ENCODE assay signal across 9 mouse cellular contexts in the genomic region with DNA sequence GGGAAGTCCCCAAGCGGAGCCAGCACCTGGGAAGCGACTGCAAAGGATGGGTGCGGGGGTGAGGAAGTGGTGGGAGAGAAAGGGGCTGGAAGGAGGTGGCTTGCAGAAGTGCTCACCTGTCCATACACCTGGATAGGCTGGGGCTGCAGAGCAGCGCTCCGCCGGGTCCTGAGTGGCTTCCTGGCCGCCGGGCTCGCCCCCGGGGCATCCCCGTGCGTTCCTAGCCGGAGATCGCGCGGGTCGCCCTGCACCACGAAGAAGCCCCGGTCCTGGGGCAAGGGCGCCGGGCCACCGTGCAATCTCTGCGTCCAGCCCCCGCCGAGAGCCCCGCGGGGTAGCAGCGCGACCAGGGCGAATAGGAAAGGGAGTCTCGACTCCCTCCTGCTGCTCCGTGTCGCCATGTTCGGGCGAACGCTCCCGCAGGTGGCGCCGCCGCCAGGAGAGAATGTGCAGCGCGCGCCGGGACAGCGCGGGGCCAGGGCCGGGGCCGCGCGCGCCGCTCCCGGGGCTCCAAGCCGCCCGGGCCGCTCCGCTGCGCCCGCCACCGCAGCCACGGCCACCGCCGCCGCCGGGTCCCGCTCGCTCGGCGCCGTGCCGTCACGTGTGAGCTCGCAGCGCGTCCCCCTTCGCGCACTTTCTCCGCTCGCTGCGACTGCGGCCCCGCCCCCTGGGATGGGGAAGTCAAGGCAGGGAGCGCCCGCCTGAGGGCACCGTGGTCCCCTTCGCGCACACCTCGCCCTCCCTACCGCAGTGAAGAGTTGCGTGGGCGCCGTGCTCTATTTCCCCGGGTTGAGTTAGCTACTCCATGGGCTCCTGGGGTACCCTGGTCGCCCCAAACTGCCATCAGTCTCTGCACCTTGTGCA. TPM values are rescaled to one million over a fixed set of nuclear protein-coding genes. Genes with fewer than 3 reads are reported as not detected.
DNase-seq lines count a peak whose midpoint lies in the region; ATAC-seq and TF ChIP-seq lines count a peak whose summit lies in the region.
"Had no signal": no experiment of that assay in that cellular context is flagged by ENCODE, and none has a peak within 500 bp of the region (broad histone marks: within the 10 kb centered on the region; RNA-seq: fewer than 3 reads in every experiment).

Gene Sorl1 (minus strand): TSS at position 585 of the 864 bp plus-strand sequence.

- DNase-seq in CD4-positive, CD25-positive, alpha-beta regulatory T cell, adult 2 months (ENCODE audit: low read depth, low spot score): peak; percentile 80
- DNase-seq in cerebellum, adult 11 months: peak; percentile 79
- DNase-seq in heart, postnatal 10 days: peak; percentile 81 to 83
- peak; percentile 68 to 88 for DNase-seq in kidney, postnatal 36 days
- DNase-seq in liver, postnatal 0 days: peak; percentile 66
- DNase-seq in thymus, postnatal 0 days (ENCODE audit: low spot score): peak; percentile 68

- H3K9ac ChIP-seq in forebrain, embryonic 15.5 days (replicated peaks): peak within 1 kb of the TSS; percentile 90
- peak within 1 kb of the TSS; percentile 74 for H3K9ac ChIP-seq in liver, postnatal 0 days (replicated peaks)
- peak within 1 kb of the TSS; percentile 95 for H3K9ac ChIP-seq in neural tube, embryonic 14.5 days (replicated peaks; ENCODE audit: low read depth, low read length)

- no peak for TF ChIP-seq EP300 in liver, postnatal 0 days (IDR thresholded peaks at IDR 0.05; ENCODE audit: low read depth)

- TF ChIP-seq CTCF in liver, postnatal 0 days (IDR thresholded peaks at IDR 0.05; ENCODE audit: low read depth): peak; percentile 39

- H3K4me3 ChIP-seq in forebrain, embryonic 15.5 days: peak within 1 kb of the TSS; percentile 81
- peak within 1 kb of the TSS; percentile 65 for H3K4me3 ChIP-seq in liver, postnatal 0 days (ENCODE audit: low read depth, low read length)
- peak within 1 kb of the TSS; percentile 90 for H3K4me3 ChIP-seq in neural tube, embryonic 14.5 days (ENCODE audit: low read depth, low read length)

- intact Hi-C loops in heart, postnatal 10 days (cut with DNase I): loop anchor here (5.0 kb wide), 2 partner anchors 118 to 122 kb away; no protein-coding TSS in a partner anchor

- no peaks in the 10 kb centered on the region for H3K9me3 ChIP-seq in forebrain, embryonic 15.5 days
- no peaks in the 10 kb centered on the region for H3K9me3 ChIP-seq in liver, postnatal 0 days (ENCODE audit: low read length)
- no peaks in the 10 kb centered on the region for H3K9me3 ChIP-seq in neural tube, embryonic 14.5 days (ENCODE audit: control insufficient read depth, low read length)

- no peaks in the 10 kb centered on the region for H3K36me3 ChIP-seq in forebrain, embryonic 15.5 days
- H3K36me3 ChIP-seq in liver, postnatal 0 days (replicated peaks; ENCODE audit: insufficient read depth, low read length): no peaks in the 10 kb centered on the region
- no peaks in the 10 kb centered on the region for H3K36me3 ChIP-seq in neural tube, embryonic 14.5 days (ENCODE audit: control insufficient read depth, insufficient read depth, low read length)

- peak within 1 kb of the TSS; percentile 77 for H3K27ac ChIP-seq in forebrain, embryonic 15.5 days (replicated peaks)
- H3K27ac ChIP-seq in liver, postnatal 0 days (ENCODE audit: low read depth): peak within 1 kb of the TSS; percentile 64
- H3K27ac ChIP-seq in neural tube, embryonic 14.5 days (ENCODE audit: low read depth, low read length): peak within 1 kb of the TSS; percentile 80

- peak within 1 kb of the TSS; percentile 93 for H3K4me2 ChIP-seq in forebrain, embryonic 15.5 days (replicated peaks)
- H3K4me2 ChIP-seq in liver, postnatal 0 days (ENCODE audit: low read depth, low read length): peak within 1 kb of the TSS; percentile 91
- peak within 1 kb of the TSS; percentile 74 for H3K4me2 ChIP-seq in neural tube, embryonic 14.5 days (ENCODE audit: low read depth, low read length)

- under 1% methylated on average over 94 of the region's 94 CpGs for WGBS in forebrain, embryonic 15.5 days
- 1% methylated on average over 62 of the region's 94 CpGs for WGBS in liver, postnatal 0 days (ENCODE audit: insufficient replicate concordance)
- under 1% methylated on average over 60 of the region's 94 CpGs for WGBS in neural tube, embryonic 14.5 days

- H3K27me3 ChIP-seq in forebrain, embryonic 15.5 days: no peaks in the 10 kb centered on the region
- H3K27me3 ChIP-seq in liver, postnatal 0 days (ENCODE audit: insufficient read depth, low read length): peaks cover 13% of the 10 kb centered on the region; the same call in 1 of the 2 replicates
- H3K27me3 ChIP-seq in neural tube, embryonic 14.5 days (ENCODE audit: control insufficient read depth, insufficient read depth, low read length): no peaks in the 10 kb centered on the region

- H3K4me1 ChIP-seq in forebrain, embryonic 15.5 days: peaks cover 54% of the 10 kb centered on the region
- H3K4me1 ChIP-seq in liver, postnatal 0 days (ENCODE audit: insufficient read depth): peaks cover 15% of the 10 kb centered on the region
- peaks cover 10% of the 10 kb centered on the region; the same call in 1 of the 2 replicates for H3K4me1 ChIP-seq in neural tube, embryonic 14.5 days (ENCODE audit: control insufficient read depth, insufficient read depth, low read length)

- peak; percentile 80 for ATAC-seq in forebrain, embryonic 15.5 days (replicated peaks)
- peak; percentile 59 for ATAC-seq in liver, postnatal 0 days
- peak; percentile 82 for ATAC-seq in neural tube, embryonic 14.5 days (ENCODE audit: low read depth)

RNA-seq across cellular contexts. Expression of gene Sorl1, which starts in this region (rescaled TPM):
- 18.3 and 18.8 TPM in 2 replicates for polyA plus RNA-seq in forebrain, embryonic 15.5 days (2015; fragmentation: Nextera tagmentation; extraction: Ambion mirVana)
- total RNA-seq in heart, postnatal 10 days (2021): 1 to 10 TPM; 7.5 to 8.2 TPM
- polyA plus RNA-seq in liver, postnatal 0 days (2015; fragmentation: Nextera tagmentation; extraction: Ambion mirVana): 1.5 and 3.0 TPM in 2 replicates
- polyA plus RNA-seq in neural tube, embryonic 14.5 days (2014; fragmentation: Nextera tagmentation; extraction: Ambion mirVana): 20.4 and 22.2 TPM in 2 replicates
- 4.5 and 6.3 TPM in 2 replicates for polyA plus RNA-seq in thymus, postnatal 0 days (2015; fragmentation: Nextera tagmentation; extraction: Ambion mirVana)
- total RNA-seq: MEL had no signal

Comparison
In these comparisons a context has a peak if more than half of its experiments do, and no peak if none do; other contexts are left out.
1. Peak in every context shown above with its lines: DNase-seq, ATAC-seq, H3K4me3 ChIP-seq and H3K27ac ChIP-seq.